4 mouse cellular contexts compared by ENCODE assay signal in genomic region chr15:75047313-75047969, GRCm38 (mm10). TPM values are rescaled to one million over a fixed set of nuclear protein-coding genes. Genes with fewer than 3 reads are reported as not detected.
"Had no signal": no experiment of that assay in that cellular context is flagged by ENCODE, and none has a peak within 500 bp of the region (broad histone marks: within the 10 kb centered on the region; RNA-seq: fewer than 3 reads in every experiment).

No protein-coding gene starts in this region.

RNA-seq across cellular contexts. Expression of gene Ly6c1, which starts 1.2 kb away (rescaled TPM):
- total RNA-seq: monocyte, adult 5-6 weeks had no signal
- polyA plus RNA-seq: macrophage had no signal

RNA-seq across cellular contexts. Expression of gene Ly6a, which starts 49.6 kb away (rescaled TPM):
- polyA plus RNA-seq: midbrain, embryonic 11.5 days; neural tube, embryonic 12.5 days had no signal
